Mouse (Mus musculus) intestine, embryonic 16.5 days (tissue): ENCODE measurements around the gene Gtf2h3. TPM values are rescaled to one million over a fixed set of nuclear protein-coding genes. Genes with fewer than 3 reads are reported as not detected.
"Not testable (repeated sequence)": the region's sequence is repeated elsewhere in the genome, so short reads cannot be mapped to it uniquely, and the experiment has no call there.

Experiments
- ATAC-seq: fragments of 200-750 bp; cut with Nextera tagmentation; 2 replicates; pipeline ENCODE4 v1.8.0; 2017; ENCODE audit warnings: moderate TSS enrichment, moderate library complexity
- H3K27ac ChIP-seq: fragments of 300-500 bp; sonication (generic); 2 replicates; pipeline ENCODE4 v1.5.1; 2014; ENCODE audit warnings: mild to moderate bottlenecking, low read length
- H3K27me3 ChIP-seq: fragments of 300-500 bp; sonication (generic); replicated peaks from 2 replicates; pipeline ENCODE4 v1.6.1; 2014; ENCODE audit warnings: low read length, control low read depth, mixed read lengths; ENCODE audit not compliant: control insufficient read depth, insufficient read depth
- H3K36me3 ChIP-seq: fragments of 300-500 bp; sonication (generic); 2 replicates; pipeline ENCODE4 v1.6.1; 2014; ENCODE audit warnings: low read length, control low read depth; ENCODE audit not compliant: control insufficient read depth, insufficient read depth
- H3K4me1 ChIP-seq: fragments of 300-500 bp; sonication (generic); 2 replicates; pipeline ENCODE4 v1.6.1; 2014; ENCODE audit warnings: low read length, control low read depth, mixed read lengths; ENCODE audit not compliant: control insufficient read depth, insufficient read depth
- H3K4me2 ChIP-seq: fragments of 300-500 bp; sonication (generic); 2 replicates; pipeline ENCODE4 v1.6.1; 2014; ENCODE audit warnings: low read depth, low read length, control low read depth
- H3K4me3 ChIP-seq: fragments of 300-500 bp; sonication (generic); 2 replicates; pipeline ENCODE4 v1.5.1; 2014; ENCODE audit warnings: mild to moderate bottlenecking, low read length
- H3K9ac ChIP-seq: fragments of 300-500 bp; sonication (generic); 2 replicates; pipeline ENCODE4 v1.6.1; 2014; ENCODE audit warnings: low read depth, low read length
- H3K9me3 ChIP-seq: fragments of 300-500 bp; sonication (generic); 2 replicates; pipeline ENCODE4 v1.6.1; 2016; ENCODE audit warnings: low read length, control low read depth; ENCODE audit not compliant: control insufficient read depth
- WGBS: fragments of 180-500 bp; shearing (Covaris S2); extraction: QIAGEN DNeasy Blood & Tissue Kit; methylation state at CpG from one replicate; pipeline ENCODE4 v1.1.7; 2014; 5-methylcytosine and 5-hydroxymethylcytosine counted together
- polyA plus RNA-seq: library from polyadenylated mRNA; unstranded; fragments of >200 nt; fragmentation: Nextera tagmentation; extraction: Ambion mirVana; gene quantifications from 2 replicates; pipeline ENCODE4 v1.2.1, GENCODE M21; 2015

The Gtf2h3 gene
- polyA plus RNA-seq, 1 experiment from 2014 or later = 52.2 TPM

DNA sequence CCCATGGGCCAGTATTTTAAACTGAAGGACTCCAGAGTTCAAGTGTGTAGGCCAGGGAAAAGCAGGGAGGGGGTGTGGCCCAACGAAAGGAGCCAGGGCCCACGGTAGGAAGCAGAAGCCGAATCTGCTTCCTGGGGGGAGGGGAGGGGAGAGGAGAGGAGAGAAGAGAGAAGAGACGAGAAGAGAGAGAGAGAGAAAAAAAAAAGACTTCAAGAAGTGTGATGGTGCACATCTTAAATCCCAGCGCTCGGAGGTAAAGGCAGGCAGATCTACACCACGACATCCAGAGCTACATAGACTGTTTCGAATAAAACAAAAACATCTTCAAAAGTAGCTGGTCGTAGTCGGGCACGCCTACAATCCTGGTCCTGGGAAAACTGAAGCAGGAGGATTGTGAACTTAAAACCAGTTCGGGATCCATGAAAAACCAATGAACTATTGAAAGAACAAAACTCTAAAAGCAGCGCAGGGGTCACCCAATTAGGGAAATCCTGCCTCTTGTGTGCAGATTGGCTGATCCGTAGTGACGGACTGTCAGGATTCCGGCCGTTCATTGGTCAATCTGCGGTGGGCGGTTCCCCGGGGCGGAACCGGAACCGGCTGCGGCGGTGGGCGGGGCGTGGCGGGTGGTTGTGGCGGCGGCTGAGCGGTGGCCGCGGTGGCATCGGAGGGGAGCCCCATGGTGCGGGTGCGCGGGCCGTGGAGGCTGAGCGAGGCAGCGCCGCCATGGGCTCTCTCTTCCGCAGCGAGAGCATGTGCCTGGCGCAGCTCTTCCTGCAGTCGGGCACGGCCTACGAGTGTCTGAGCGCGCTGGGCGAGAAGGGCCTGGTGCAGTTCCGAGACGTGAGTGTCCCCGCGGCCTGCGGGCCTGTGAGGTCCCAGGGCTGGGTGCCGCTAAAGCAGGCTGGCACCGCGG lies 49.8 kb downstream of the Gtf2h3 start, which contains the start of gene Atp6v0a2:
TSS of gene Atp6v0a2 (plus strand) at position 129 of the 916 bp plus-strand sequence.
- H3K9ac ChIP-seq = peak within 1 kb of the TSS; percentile 94
- H3K27ac ChIP-seq = peak within 1 kb of the TSS; percentile 87
- peaks cover 25% of the 10 kb centered on the region for H3K4me1 ChIP-seq
- peak within 1 kb of the TSS; percentile 80 for H3K4me2 ChIP-seq
- H3K36me3 ChIP-seq = no peaks in the 10 kb centered on the region
- no peaks in the 10 kb centered on the region for H3K9me3 ChIP-seq
- under 1% methylated on average over 53 of the region's 58 CpGs for WGBS
- ATAC-seq = peak; percentile 88
- H3K4me3 ChIP-seq = peak within 1 kb of the TSS; percentile 96
- H3K27me3 ChIP-seq = no peaks in the 10 kb centered on the region

DNA sequence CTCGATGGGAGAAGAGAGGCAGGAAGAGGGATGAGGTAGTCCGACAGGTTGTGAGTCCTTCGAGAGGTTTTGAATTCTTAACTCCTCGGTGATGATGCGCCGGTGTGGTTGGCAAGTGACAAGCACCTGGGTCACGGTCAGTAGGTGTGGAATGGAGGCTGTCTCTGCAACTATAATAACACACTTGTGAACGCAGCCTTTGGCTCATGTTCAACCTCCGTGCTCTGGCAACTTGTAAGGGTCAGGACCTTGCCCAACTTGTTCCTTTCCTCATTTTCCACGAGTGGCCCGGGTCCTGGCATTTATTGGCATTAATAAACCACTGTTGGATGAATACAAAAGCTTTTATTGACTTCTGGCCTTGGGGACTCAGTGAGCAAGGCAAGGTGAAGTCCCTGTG lies 50.7 kb downstream of the Gtf2h3 start:
- Histone ChIP-seq H3K36me3 (peaks cover 3% of the 10 kb centered on the region; the same call in 1 of the 2 replicates), H3K4me2 (peak overlapping the region; percentile 80), H3K27ac (peak overlapping the region; percentile 83), H3K9ac (peak overlapping the region; percentile 94), H3K9me3 (no peaks in the 10 kb centered on the region), H3K4me1 (peaks cover 25% of the 10 kb centered on the region), H3K27me3 (no peaks in the 10 kb centered on the region), H3K4me3 (peak overlapping the region; percentile 96)
- no peak for ATAC-seq
- WGBS = 13% methylated on average over 11 of the region's 11 CpGs

DNA sequence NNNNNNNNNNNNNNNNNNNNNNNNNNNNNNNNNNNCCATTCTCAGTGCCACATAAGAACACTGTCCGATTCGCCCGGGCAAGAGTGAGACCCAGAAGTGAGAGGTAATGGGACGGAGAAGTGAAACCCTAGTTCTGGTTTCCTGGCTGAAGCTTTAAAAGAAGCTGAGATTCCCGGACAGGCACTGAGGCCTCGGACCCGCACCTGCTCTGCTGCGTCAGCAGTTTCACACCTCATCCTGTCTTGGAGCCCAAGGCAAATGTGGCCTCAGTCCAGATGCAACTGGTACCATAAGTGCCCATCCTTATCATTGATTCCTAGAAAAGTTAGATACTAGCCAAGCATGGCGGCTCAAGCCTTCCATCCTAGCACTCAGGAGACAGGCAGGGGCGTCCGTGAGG lies 52.7 kb downstream of the Gtf2h3 start:
- no peak overlapping the region for H3K9ac ChIP-seq
- no peak for ATAC-seq
- H3K9me3 ChIP-seq = no peaks in the 10 kb centered on the region
- H3K36me3 ChIP-seq = peaks cover 20% of the 10 kb centered on the region
- H3K4me1 ChIP-seq = peaks cover 25% of the 10 kb centered on the region
- no peaks in the 10 kb centered on the region for H3K27me3 ChIP-seq
- H3K4me2 ChIP-seq = no peak overlapping the region
- H3K27ac ChIP-seq = peak overlapping the region; percentile 57
- H3K4me3 ChIP-seq = no peak overlapping the region
- 84% methylated on average over 11 of the region's 11 CpGs for WGBS

DNA sequence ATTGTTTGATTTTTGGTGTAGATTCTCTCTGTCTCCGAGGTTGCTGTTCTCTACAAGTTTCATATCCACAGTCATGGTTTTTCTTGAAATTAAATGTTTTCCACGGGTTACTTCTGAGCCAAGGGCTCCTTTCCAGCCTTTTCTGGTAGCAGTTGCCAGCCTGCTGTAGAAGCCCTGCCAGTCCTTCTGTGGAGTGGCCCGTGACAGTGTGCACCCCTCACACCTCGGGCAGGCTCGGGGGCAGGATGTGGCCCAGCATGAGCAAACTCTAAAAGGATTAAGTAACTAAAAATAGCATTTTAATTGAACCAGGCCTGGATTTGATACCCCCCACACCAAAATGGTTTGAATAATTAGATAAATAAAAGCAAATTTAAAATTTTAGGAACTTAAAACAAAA lies 53.5 kb downstream of the Gtf2h3 start:
- ATAC-seq = no peak
- WGBS = 73% methylated on average over 5 of the region's 5 CpGs
- no peak overlapping the region for H3K9ac ChIP-seq

DNA sequence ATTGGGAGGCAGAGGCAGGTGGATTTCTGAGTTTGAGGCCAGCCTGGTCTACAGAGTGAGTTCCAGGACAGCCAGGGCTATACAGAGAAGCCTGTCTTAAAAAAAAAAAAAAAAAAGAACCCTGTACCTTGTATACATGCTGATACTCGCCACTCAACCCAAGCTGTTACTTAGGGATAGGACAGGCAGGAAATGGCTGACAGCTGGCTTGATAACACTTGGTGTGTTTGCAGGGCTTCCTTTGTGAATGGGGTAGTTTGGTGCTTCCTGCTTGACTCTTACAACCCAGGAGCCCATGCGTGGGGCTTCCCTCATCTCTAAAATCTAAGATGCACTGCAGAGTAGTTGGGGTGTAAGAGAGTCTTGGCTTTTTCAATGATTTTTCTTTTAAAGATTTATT lies 54.5 kb downstream of the Gtf2h3 start:
- H3K4me3 ChIP-seq = no peak overlapping the region
- H3K36me3 ChIP-seq = peaks cover 34% of the 10 kb centered on the region
- H3K27me3 ChIP-seq = no peaks in the 10 kb centered on the region
- no peak overlapping the region for H3K4me2 ChIP-seq
- 67% methylated on average over 2 of the region's 2 CpGs for WGBS
- H3K9ac ChIP-seq = no peak overlapping the region
- no peaks in the 10 kb centered on the region for H3K9me3 ChIP-seq
- no peak for ATAC-seq
- H3K27ac ChIP-seq = no peak overlapping the region
- peaks cover 20% of the 10 kb centered on the region for H3K4me1 ChIP-seq

More for the DNA sequence above, 53.5 kb downstream of the Gtf2h3 start:
- Histone ChIP-seq H3K4me1 (peaks cover 25% of the 10 kb centered on the region), H3K27ac (0 out of 2 replicates have a peak overlapping the region, but pooled peaks have one; percentile 20), H3K27me3 (no peaks in the 10 kb centered on the region), H3K4me3 (no peak overlapping the region), H3K36me3 (peaks cover 27% of the 10 kb centered on the region), H3K9me3 (no peaks in the 10 kb centered on the region), H3K4me2 (no peak overlapping the region)

DNA sequence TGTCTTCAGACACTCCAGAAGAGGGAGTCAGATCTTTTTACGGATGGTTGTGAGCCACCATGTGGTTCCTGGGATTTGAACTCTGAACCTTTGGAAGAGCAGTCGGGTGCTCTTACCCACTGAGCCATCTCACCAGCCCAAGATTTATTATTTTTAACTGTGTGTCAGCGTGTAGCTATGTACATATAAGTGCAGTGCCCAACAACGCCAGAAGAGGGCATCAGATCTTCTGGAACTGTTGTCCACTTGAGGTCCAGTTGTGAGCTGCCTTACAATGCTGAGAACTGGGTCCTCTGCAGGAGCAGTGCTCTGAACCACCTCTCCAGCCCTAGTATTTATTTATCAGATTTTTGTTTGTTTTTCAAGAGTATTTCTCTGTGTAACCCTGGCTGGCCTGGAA lies 56.1 kb downstream of the Gtf2h3 start:
- H3K27me3 ChIP-seq = not testable (repeated sequence)
- H3K36me3 ChIP-seq = peaks cover 48% of the 10 kb centered on the region
- 82% methylated on average over 4 of the region's 4 CpGs for WGBS

DNA sequence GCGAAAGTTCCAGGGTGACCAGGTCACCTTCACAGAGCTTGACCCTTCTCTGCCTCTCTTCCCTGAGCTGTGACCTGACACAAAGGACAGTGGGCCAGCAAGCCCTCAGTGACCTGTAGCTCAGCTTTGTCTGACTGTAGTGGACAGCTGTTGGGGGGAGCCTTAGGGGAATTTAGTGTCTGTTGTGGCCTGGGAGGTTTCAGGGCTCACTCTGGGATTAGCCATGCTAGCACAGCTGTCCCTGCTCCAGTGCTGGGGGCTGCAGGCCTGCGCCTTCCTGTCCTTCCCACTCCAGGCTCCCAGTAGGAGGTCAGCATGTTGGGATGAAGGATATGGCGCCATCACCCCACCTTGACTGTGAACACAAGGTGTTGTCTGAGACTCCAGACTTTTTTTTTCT lies 57.2 kb downstream of the Gtf2h3 start:
- H3K4me2 ChIP-seq = no peak overlapping the region
- no peak overlapping the region for H3K27ac ChIP-seq
- no peak for ATAC-seq
- H3K9ac ChIP-seq = no peak overlapping the region
- H3K4me3 ChIP-seq = no peak overlapping the region
- peaks cover 4% of the 10 kb centered on the region; the same call in 1 of the 2 replicates for H3K4me1 ChIP-seq
- peaks cover 48% of the 10 kb centered on the region for H3K36me3 ChIP-seq
- H3K27me3 ChIP-seq = no peaks in the 10 kb centered on the region
- no peaks in the 10 kb centered on the region for H3K9me3 ChIP-seq
- WGBS = 95% methylated on average over 3 of the region's 3 CpGs

More for the DNA sequence above, 56.1 kb downstream of the Gtf2h3 start:
- not testable (repeated sequence) for H3K4me2 ChIP-seq, H3K9ac ChIP-seq, H3K27ac ChIP-seq, ATAC-seq, H3K4me3 ChIP-seq, H3K9me3 ChIP-seq
- peaks cover 14% of the 10 kb centered on the region for H3K4me1 ChIP-seq

DNA sequence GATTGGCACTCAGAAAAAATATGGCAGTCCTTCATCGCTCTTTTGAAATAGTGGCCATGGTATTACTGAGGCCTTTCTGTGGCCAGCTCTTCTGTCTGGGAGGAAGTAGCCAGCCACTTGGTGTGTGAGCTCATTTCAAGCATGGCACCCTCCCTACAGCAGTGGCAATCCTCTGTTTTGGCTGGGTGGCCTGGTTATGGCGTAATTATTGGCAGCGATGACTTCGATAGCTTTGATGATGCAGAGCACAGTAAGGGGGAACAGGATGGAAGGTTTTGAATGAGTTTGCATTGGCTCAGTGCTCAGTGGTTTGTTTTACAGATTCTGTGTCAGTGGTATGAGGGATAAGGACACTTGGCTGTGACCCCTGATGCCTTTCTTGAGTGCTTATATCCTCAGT lies 57.8 kb downstream of the Gtf2h3 start:
- no peaks in the 10 kb centered on the region for H3K9me3 ChIP-seq
- ATAC-seq = no peak
- H3K4me3 ChIP-seq = no peak overlapping the region
- no peaks in the 10 kb centered on the region for H3K27me3 ChIP-seq
- no peak overlapping the region for H3K27ac ChIP-seq
- peaks cover 3% of the 10 kb centered on the region; the same call in 1 of the 2 replicates for H3K4me1 ChIP-seq
- peaks cover 53% of the 10 kb centered on the region for H3K36me3 ChIP-seq
- H3K4me2 ChIP-seq = no peak overlapping the region
- H3K9ac ChIP-seq = no peak overlapping the region
- WGBS = 95% methylated on average over 4 of the region's 4 CpGs

DNA sequence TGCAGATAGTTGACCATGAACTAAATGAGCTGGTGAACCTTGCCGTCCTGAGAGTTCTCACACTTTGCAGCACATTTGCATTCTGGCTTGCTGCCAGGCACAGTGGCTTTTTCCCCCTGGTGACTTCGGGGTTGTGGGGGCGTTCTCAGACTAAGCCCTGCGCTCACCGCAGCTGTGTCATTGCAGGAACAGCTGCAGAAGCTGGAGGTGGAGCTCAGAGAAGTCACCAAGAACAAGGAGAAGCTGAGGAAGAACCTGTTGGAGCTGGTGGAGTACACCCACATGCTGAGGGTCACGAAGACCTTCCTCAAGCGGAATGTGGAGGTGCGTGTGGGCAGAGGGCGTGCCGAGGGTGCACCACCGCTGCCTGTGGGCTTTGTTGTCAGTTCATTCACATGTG lies 58.4 kb downstream of the Gtf2h3 start:
- Histone ChIP-seq H3K36me3 (peaks cover 53% of the 10 kb centered on the region), H3K4me2 (no peak overlapping the region), H3K4me3 (no peak overlapping the region), H3K27me3 (no peaks in the 10 kb centered on the region), H3K4me1 (no peaks in the 10 kb centered on the region), H3K9me3 (no peaks in the 10 kb centered on the region), H3K9ac (no peak overlapping the region), H3K27ac (no peak overlapping the region)
- no peak for ATAC-seq
- 86% methylated on average over 11 of the region's 11 CpGs for WGBS
